Mouse (Mus musculus): ENCODE measurements around the gene Nuak1. TPM values are rescaled to one million over a fixed set of nuclear protein-coding genes. Genes with fewer than 3 reads are reported as not detected.
"Not testable (repeated sequence)": the region's sequence is repeated elsewhere in the genome, so short reads cannot be mapped to it uniquely, and the experiment has no call there.

Nuak1 gene
- 0.40 and 1.1 TPM in 2 replicates for total RNA-seq (2017)

DNA sequence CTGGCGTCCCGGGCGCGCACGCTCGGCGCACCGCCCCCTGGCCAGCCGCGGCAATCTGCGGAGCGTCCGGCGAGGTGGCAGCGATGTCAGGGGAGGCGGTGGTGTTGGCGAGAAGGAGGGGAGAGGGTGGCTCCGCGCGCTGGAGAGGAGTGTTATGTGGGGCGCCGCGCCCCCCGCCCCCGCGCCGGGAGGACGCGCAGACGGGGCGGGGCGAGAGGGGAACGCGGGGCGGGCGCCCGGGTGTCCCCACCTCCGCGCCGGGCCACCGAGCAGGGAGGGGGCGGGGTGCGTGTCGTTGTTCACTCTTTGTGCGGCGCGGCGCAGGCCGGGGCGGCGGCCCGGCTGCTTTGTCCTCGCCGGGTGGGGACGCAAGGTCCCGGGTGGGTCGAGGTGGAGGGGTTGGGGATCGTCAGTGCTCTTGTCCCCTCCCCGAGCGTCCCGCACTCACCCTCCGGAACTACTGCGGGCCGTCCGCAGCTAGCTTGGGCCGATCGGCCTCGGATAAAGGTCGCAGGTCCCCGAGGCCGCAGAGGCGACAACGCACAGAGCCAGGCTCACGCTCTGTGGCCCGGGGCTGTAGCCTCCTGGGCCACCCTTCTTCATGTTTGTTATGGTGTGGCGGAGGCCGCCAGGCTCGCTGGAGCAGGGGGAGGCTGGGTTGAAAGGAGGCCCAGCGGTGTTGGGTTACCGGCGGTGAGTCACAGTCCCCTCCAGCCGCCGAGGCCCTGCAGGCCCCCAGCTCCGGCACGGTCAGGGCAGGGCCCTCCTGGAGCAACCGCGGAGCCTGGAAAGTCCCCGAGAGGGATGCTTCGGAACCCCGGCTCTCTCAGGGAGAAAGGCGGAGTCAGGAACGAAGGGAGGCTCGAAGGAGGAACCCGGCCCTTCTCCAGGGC lies at the start of gene Nuak1:
Gene Nuak1 (minus strand): TSS at position 57 of the 893 bp plus-strand sequence.
- ATAC-seq (replicated peaks in 1 of 2; ENCODE audit: insufficient read depth in 1 of 2, low FRiP score in 2 of 2, low TSS enrichment in 1 of 2, low read depth in 1 of 2, poor library complexity in 2 of 2, severe bottlenecking in 2 of 2): peak; percentile 35 to 52

- ATAC-seq (replicated peaks in 1 of 2; ENCODE audit: insufficient read depth in 1 of 2, low FRiP score in 2 of 2, low TSS enrichment in 1 of 2, low read depth in 1 of 2, poor library complexity in 2 of 2, severe bottlenecking in 2 of 2): no peak
Observed at GRCm38 (mm10) chr10:84490115-84490514, 49.7 kb upstream of the Nuak1 start.

- peak; percentile 89 for ATAC-seq (replicated peaks in 1 of 2; ENCODE audit: insufficient read depth in 1 of 2, low FRiP score in 2 of 2, low TSS enrichment in 1 of 2, low read depth in 1 of 2, poor library complexity in 2 of 2, severe bottlenecking in 2 of 2)
Observed at GRCm38 (mm10) chr10:84488315-84488714, 47.9 kb upstream of the Nuak1 start.

GRCm38 (mm10) chr10:84484661-84485060 lies 44.3 kb upstream of the Nuak1 start:
- ATAC-seq (replicated peaks in 1 of 2; ENCODE audit: insufficient read depth in 1 of 2, low FRiP score in 2 of 2, low TSS enrichment in 1 of 2, low read depth in 1 of 2, poor library complexity in 2 of 2, severe bottlenecking in 2 of 2): no peak

- no peak for ATAC-seq (replicated peaks in 1 of 2; ENCODE audit: insufficient read depth in 1 of 2, low FRiP score in 2 of 2, low TSS enrichment in 1 of 2, low read depth in 1 of 2, poor library complexity in 2 of 2, severe bottlenecking in 2 of 2)
Observed at GRCm38 (mm10) chr10:84483553-84483952, 43.2 kb upstream of the Nuak1 start.

GRCm38 (mm10) chr10:84483069-84483468 lies 42.7 kb upstream of the Nuak1 start:
- ATAC-seq (replicated peaks in 1 of 2; ENCODE audit: insufficient read depth in 1 of 2, low FRiP score in 2 of 2, low TSS enrichment in 1 of 2, low read depth in 1 of 2, poor library complexity in 2 of 2, severe bottlenecking in 2 of 2): no peak

DNA sequence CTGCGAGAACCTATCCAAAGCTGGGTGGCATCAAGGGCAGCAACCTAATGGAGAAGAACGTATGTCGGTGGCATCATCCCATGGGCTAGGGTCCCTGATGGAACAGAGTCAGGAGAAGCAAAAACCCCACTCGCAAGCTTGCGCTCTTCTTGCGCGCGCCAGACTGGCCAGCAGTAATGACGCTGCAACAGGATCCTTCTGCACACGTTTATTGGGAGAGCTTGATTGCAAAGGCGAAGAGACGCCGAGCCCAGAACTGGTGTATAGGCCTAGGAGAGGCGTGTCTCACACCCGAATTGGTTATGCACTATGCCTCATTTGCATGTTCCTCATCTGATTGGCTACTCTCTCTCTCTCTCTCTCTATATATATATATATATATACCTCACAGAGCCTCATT lies 42.0 kb upstream of the Nuak1 start:
- not testable (repeated sequence) for ATAC-seq (replicated peaks in 1 of 2; ENCODE audit: insufficient read depth in 1 of 2, low FRiP score in 2 of 2, low TSS enrichment in 1 of 2, low read depth in 1 of 2, poor library complexity in 2 of 2, severe bottlenecking in 2 of 2)

GRCm38 (mm10) chr10:84481327-84481671 lies 40.9 kb upstream of the Nuak1 start:
- ATAC-seq (replicated peaks in 1 of 2; ENCODE audit: insufficient read depth in 1 of 2, low FRiP score in 2 of 2, low TSS enrichment in 1 of 2, low read depth in 1 of 2, poor library complexity in 2 of 2, severe bottlenecking in 2 of 2): no peak

GRCm38 (mm10) chr10:84480667-84481326 lies 40.4 kb upstream of the Nuak1 start:
- ATAC-seq (replicated peaks in 1 of 2; ENCODE audit: insufficient read depth in 1 of 2, low FRiP score in 2 of 2, low TSS enrichment in 1 of 2, low read depth in 1 of 2, poor library complexity in 2 of 2, severe bottlenecking in 2 of 2): no peak

DNA sequence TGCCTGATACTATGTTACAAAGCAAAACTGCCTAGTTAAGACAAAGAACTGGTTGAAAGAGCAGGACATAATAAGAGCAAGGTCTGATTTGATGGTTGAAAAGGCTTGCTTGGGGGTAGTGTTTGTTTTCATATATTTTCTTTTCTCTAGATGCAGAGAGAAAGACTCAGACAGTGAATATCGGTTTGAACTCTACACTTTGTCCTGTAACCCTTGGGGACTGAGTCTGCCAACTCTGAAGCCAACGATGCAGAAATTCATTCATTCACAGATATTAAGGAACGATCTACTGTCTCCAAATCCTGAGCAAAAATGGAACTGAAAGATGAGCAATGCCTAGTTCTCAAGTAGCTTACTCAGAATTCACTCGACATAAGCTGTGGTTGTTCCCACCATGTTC lies 39.7 kb upstream of the Nuak1 start:
- no peak for ATAC-seq (replicated peaks in 1 of 2; ENCODE audit: insufficient read depth in 1 of 2, low FRiP score in 2 of 2, low TSS enrichment in 1 of 2, low read depth in 1 of 2, poor library complexity in 2 of 2, severe bottlenecking in 2 of 2)

DNA sequence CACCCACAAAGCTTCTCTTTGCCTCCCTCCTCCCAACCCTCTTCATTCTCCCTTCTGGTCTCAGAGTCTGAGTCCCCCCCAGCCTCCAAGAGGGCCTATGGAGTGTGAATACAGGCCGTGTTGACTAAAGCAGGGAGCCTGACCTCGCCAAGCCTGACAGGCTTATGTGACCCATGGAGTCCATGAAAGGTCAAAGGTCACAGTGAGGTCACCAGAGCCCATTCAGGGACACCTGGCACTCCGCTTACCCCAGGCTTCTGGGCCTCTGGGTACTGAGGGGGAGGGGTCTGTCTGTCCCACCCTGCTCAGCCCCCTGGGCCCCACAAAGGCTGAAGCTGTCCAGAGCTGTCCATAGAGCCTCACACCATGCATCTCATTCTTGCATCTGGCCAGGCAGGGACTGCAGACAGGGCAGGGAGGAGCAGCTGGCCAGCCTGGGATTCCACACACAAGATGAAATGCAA lies 37.2 kb upstream of the Nuak1 start:
- ATAC-seq (replicated peaks in 1 of 2; ENCODE audit: insufficient read depth in 1 of 2, low FRiP score in 2 of 2, low TSS enrichment in 1 of 2, low read depth in 1 of 2, poor library complexity in 2 of 2, severe bottlenecking in 2 of 2): no peak

DNA sequence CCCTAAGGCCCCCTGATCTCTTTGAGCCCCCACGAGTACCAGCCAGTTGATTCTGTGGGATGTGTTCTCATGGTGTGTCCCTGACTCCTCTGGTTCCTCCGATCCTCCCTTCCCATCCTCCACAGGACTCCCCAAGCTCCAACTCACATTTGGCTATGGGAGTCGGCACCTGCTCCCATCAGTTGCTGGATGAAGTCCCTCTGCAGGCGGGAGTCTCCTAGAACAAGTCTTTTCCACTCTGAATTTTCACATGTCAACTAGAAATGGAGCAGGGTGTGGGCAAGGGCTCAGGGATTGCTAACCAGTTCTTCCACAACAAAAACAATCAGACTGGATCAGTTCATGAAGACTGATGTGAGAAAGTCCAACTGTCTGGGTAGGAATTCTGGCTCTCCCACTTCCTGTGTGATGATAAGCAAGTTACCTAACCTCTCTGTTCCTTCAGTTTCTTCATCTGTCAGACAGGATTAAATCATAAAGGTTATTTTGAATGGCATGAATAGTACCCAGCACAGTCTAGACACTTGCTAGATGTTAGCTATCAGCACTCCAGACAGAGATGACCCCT lies 36.7 kb upstream of the Nuak1 start:
- ATAC-seq (replicated peaks in 1 of 2; ENCODE audit: insufficient read depth in 1 of 2, low FRiP score in 2 of 2, low TSS enrichment in 1 of 2, low read depth in 1 of 2, poor library complexity in 2 of 2, severe bottlenecking in 2 of 2): no peak

- no peak for ATAC-seq (replicated peaks in 1 of 2; ENCODE audit: insufficient read depth in 1 of 2, low FRiP score in 2 of 2, low TSS enrichment in 1 of 2, low read depth in 1 of 2, poor library complexity in 2 of 2, severe bottlenecking in 2 of 2)
Observed at GRCm38 (mm10) chr10:84467555-84468164, 27.3 kb upstream of the Nuak1 start.

DNA sequence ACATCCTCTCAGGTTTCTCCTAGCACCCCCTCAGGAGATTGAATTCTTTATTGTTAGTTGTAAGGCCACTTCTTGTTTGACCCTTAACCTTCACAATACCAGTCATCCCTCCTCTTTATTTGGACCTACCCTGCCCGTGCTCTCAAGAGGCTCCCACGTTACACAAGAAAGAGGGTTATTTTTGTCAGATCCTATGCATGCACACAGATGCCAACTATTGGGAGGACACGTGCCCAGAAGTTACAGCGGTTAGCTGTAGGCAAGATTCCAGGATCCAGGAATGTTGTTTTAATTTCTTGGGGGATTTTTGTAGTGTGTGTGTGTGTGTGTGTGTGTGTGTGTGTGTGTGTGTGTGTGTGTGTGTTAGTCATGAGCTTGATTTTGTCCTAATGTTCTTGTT lies 25.1 kb upstream of the Nuak1 start:
- ATAC-seq (replicated peaks in 1 of 2; ENCODE audit: insufficient read depth in 1 of 2, low FRiP score in 2 of 2, low TSS enrichment in 1 of 2, low read depth in 1 of 2, poor library complexity in 2 of 2, severe bottlenecking in 2 of 2): no peak

DNA sequence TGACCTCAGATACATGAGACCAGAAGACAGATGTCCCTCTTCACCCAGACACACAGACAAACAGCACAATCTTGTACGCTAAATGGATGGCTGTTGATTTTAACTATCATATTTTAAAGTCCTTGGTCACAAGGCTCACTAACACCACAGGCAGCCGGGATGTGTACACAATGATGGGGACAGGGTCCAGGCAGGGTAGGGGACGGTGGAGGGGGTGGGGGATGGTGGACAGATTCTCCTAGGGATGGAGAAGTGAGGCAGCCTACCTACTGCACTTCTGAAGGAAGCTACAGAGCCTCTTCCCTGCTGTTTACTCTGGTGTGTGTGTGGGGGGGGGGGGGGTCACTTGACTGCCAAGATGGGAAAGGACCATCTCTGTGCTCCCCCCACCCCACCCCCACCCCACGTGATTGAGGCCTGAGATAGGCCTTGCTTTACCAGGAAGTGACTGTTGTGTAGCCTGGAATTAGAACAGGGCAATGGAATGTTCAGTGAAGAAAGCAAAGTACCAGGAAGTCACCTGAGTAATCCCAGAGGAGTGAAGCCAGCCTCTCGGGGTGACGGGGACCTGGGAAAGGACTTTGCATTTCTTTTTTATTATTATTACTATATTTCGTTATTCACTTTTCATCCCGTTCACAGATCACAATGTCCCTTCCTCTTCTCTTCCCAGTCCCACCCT lies 20.2 kb upstream of the Nuak1 start:
- ATAC-seq (replicated peaks in 1 of 2; ENCODE audit: insufficient read depth in 1 of 2, low FRiP score in 2 of 2, low TSS enrichment in 1 of 2, low read depth in 1 of 2, poor library complexity in 2 of 2, severe bottlenecking in 2 of 2): no peak

DNA sequence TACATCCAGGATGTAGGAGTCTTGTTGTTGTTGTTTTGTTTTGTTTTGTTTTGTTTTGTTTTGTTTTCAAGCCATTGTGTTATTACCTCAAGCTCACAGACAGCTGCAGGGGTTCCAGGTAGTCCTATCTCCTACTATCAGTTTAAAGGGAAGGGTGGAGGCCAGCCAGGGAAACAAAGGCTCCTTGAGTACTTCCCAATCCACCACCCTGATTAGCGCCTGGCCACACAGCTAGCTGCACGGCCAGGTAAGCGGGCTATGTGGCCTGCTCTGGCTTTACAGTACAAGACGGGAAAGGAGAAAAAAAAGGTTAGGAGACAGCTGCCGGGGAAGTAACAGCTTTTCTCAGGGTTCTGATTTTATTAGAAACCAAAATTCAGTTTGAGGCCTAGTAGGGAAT lies 17.7 kb upstream of the Nuak1 start:
- no peak for ATAC-seq (replicated peaks in 1 of 2; ENCODE audit: insufficient read depth in 1 of 2, low FRiP score in 2 of 2, low TSS enrichment in 1 of 2, low read depth in 1 of 2, poor library complexity in 2 of 2, severe bottlenecking in 2 of 2)

- no peak for ATAC-seq (replicated peaks in 1 of 2; ENCODE audit: insufficient read depth in 1 of 2, low FRiP score in 2 of 2, low TSS enrichment in 1 of 2, low read depth in 1 of 2, poor library complexity in 2 of 2, severe bottlenecking in 2 of 2)
Observed at GRCm38 (mm10) chr10:84457539-84457938, 17.1 kb upstream of the Nuak1 start.
